Mouse (Mus musculus): ENCODE results near the gene Phb. TPM values are rescaled to one million over a fixed set of nuclear protein-coding genes. Genes with fewer than 3 reads are reported as not detected.

The Phb gene
- total and polyA plus RNA-seq, 2 experiments from 2014 or later = 432 to 446 TPM

GRCm38 (mm10) chr11:95621541-95622130 lies 45.1 kb upstream of the Phb start:
- no peaks in the 10 kb centered on the region for H3K9me3 ChIP-seq (replicated peaks; ENCODE audit: control insufficient read depth, low read length)
- peaks cover 19% of the 10 kb centered on the region; the same call in 1 of the 2 replicates for H3K27me3 ChIP-seq (ENCODE audit: control insufficient read depth, insufficient read depth, low read length)
- H3K4me2 ChIP-seq (ENCODE audit: low read depth, low read length) = no peak overlapping the region
- ATAC-seq (ENCODE audit: insufficient read depth, low read depth) (no peak), DNase-seq (ENCODE audit: low spot score) (no peak)
- no peaks in the 10 kb centered on the region for H3K36me3 ChIP-seq (replicated peaks; ENCODE audit: control insufficient read depth, insufficient read depth, low read length)
- H3K4me3 ChIP-seq (ENCODE audit: low read depth, low read length) = no peak overlapping the region
- no peak for TF ChIP-seq EP300 (IDR thresholded peaks at IDR 0.05; ENCODE audit: low read depth)
- no peak for TF ChIP-seq CTCF (IDR thresholded peaks at IDR 0.05; ENCODE audit: low read depth)
- 54% methylated on average over 9 of the region's 9 CpGs for WGBS
- H3K4me1 ChIP-seq (ENCODE audit: control insufficient read depth, insufficient read depth) = no peaks in the 10 kb centered on the region
- H3K27ac ChIP-seq (ENCODE audit: low read depth) = no peak overlapping the region
- H3K9ac ChIP-seq (replicated peaks; ENCODE audit: low read depth, low read length) = no peak overlapping the region

GRCm38 (mm10) chr11:95622426-95622825 lies 44.3 kb upstream of the Phb start:
- Histone ChIP-seq H3K9me3 (replicated peaks; ENCODE audit: control insufficient read depth, low read length) (no peaks in the 10 kb centered on the region), H3K4me2 (ENCODE audit: low read depth, low read length) (no peak overlapping the region), H3K27ac (ENCODE audit: low read depth) (no peak overlapping the region), H3K36me3 (replicated peaks; ENCODE audit: control insufficient read depth, insufficient read depth, low read length) (no peaks in the 10 kb centered on the region), H3K9ac (replicated peaks; ENCODE audit: low read depth, low read length) (no peak overlapping the region), H3K27me3 (ENCODE audit: control insufficient read depth, insufficient read depth, low read length) (peaks cover 19% of the 10 kb centered on the region; the same call in 1 of the 2 replicates), H3K4me3 (ENCODE audit: low read depth, low read length) (no peak overlapping the region), H3K4me1 (ENCODE audit: control insufficient read depth, insufficient read depth) (no peaks in the 10 kb centered on the region)
- DNase-seq (ENCODE audit: low spot score) = no peak
- TF ChIP-seq CTCF (IDR thresholded peaks at IDR 0.05; ENCODE audit: low read depth) (no peak), EP300 (IDR thresholded peaks at IDR 0.05; ENCODE audit: low read depth) (no peak)
- whole genome bisulfite sequencing = 39% methylated on average over 8 of the region's 8 CpGs
- no peak for ATAC-seq (ENCODE audit: insufficient read depth, low read depth)

- Histone ChIP-seq H3K36me3 (replicated peaks; ENCODE audit: control insufficient read depth, insufficient read depth, low read length) (no peaks in the 10 kb centered on the region), H3K27ac (ENCODE audit: low read depth) (no peak overlapping the region), H3K4me2 (ENCODE audit: low read depth, low read length) (no peak overlapping the region), H3K4me1 (ENCODE audit: control insufficient read depth, insufficient read depth) (no peaks in the 10 kb centered on the region), H3K27me3 (ENCODE audit: control insufficient read depth, insufficient read depth, low read length) (peaks cover 25% of the 10 kb centered on the region; the same call in 1 of the 2 replicates), H3K4me3 (ENCODE audit: low read depth, low read length) (no peak overlapping the region), H3K9me3 (replicated peaks; ENCODE audit: control insufficient read depth, low read length) (no peaks in the 10 kb centered on the region), H3K9ac (replicated peaks; ENCODE audit: low read depth, low read length) (no peak overlapping the region)
- 77% methylated on average over 6 of the region's 6 CpGs for WGBS
- ATAC-seq (ENCODE audit: insufficient read depth, low read depth) (no peak), DNase-seq (ENCODE audit: low spot score) (no peak)
- TF ChIP-seq EP300 (IDR thresholded peaks at IDR 0.05; ENCODE audit: low read depth) (no peak), CTCF (IDR thresholded peaks at IDR 0.05; ENCODE audit: low read depth) (no peak)
Observed at GRCm38 (mm10) chr11:95630558-95630957, 36.2 kb upstream of the Phb start.

GRCm38 (mm10) chr11:95631301-95631700 lies 35.5 kb upstream of the Phb start:
- Histone ChIP-seq H3K36me3 (replicated peaks; ENCODE audit: control insufficient read depth, insufficient read depth, low read length) (no peaks in the 10 kb centered on the region), H3K9me3 (replicated peaks; ENCODE audit: control insufficient read depth, low read length) (no peaks in the 10 kb centered on the region), H3K4me3 (ENCODE audit: low read depth, low read length) (no peak overlapping the region), H3K27ac (ENCODE audit: low read depth) (no peak overlapping the region), H3K4me2 (ENCODE audit: low read depth, low read length) (no peak overlapping the region), H3K4me1 (ENCODE audit: control insufficient read depth, insufficient read depth) (no peaks in the 10 kb centered on the region), H3K9ac (replicated peaks; ENCODE audit: low read depth, low read length) (no peak overlapping the region), H3K27me3 (ENCODE audit: control insufficient read depth, insufficient read depth, low read length) (peaks cover 25% of the 10 kb centered on the region; the same call in 1 of the 2 replicates)
- 65% methylated on average over 3 of the region's 4 CpGs for WGBS
- DNase-seq (ENCODE audit: low spot score) (no peak), ATAC-seq (ENCODE audit: insufficient read depth, low read depth) (no peak)
- TF ChIP-seq EP300 (IDR thresholded peaks at IDR 0.05; ENCODE audit: low read depth) = no peak
- no peak for TF ChIP-seq CTCF (IDR thresholded peaks at IDR 0.05; ENCODE audit: low read depth)

GRCm38 (mm10) chr11:95632474-95632873 lies 34.3 kb upstream of the Phb start:
- Histone ChIP-seq H3K9me3 (replicated peaks; ENCODE audit: control insufficient read depth, low read length) (no peaks in the 10 kb centered on the region), H3K9ac (replicated peaks; ENCODE audit: low read depth, low read length) (no peak overlapping the region), H3K27me3 (ENCODE audit: control insufficient read depth, insufficient read depth, low read length) (peaks cover 24% of the 10 kb centered on the region; the same call in 1 of the 2 replicates), H3K4me1 (ENCODE audit: control insufficient read depth, insufficient read depth) (no peaks in the 10 kb centered on the region), H3K4me2 (ENCODE audit: low read depth, low read length) (no peak overlapping the region), H3K36me3 (replicated peaks; ENCODE audit: control insufficient read depth, insufficient read depth, low read length) (no peaks in the 10 kb centered on the region), H3K4me3 (ENCODE audit: low read depth, low read length) (no peak overlapping the region), H3K27ac (ENCODE audit: low read depth) (no peak overlapping the region)
- WGBS = 60% methylated on average over 6 of the region's 6 CpGs
- peak; percentile 38; the same call in 1 of the 2 replicates for ATAC-seq (ENCODE audit: insufficient read depth, low read depth)
- no peak for DNase-seq (ENCODE audit: low spot score)
- TF ChIP-seq EP300 (IDR thresholded peaks at IDR 0.05; ENCODE audit: low read depth) (no peak), CTCF (IDR thresholded peaks at IDR 0.05; ENCODE audit: low read depth) (no peak)

- no peak for DNase-seq (ENCODE audit: low spot score)
Observed at GRCm38 (mm10) chr11:95633512-95634000, 33.2 kb upstream of the Phb start.

More at GRCm38 (mm10) chr11:95633512-95634000, 33.2 kb upstream of the Phb start:
- Histone ChIP-seq H3K27ac (ENCODE audit: low read depth) (no peak overlapping the region), H3K9me3 (replicated peaks; ENCODE audit: control insufficient read depth, low read length) (no peaks in the 10 kb centered on the region), H3K9ac (replicated peaks; ENCODE audit: low read depth, low read length) (no peak overlapping the region), H3K4me1 (ENCODE audit: control insufficient read depth, insufficient read depth) (no peaks in the 10 kb centered on the region), H3K27me3 (ENCODE audit: control insufficient read depth, insufficient read depth, low read length) (peaks cover 14% of the 10 kb centered on the region; the same call in 1 of the 2 replicates), H3K4me3 (ENCODE audit: low read depth, low read length) (no peak overlapping the region), H3K36me3 (replicated peaks; ENCODE audit: control insufficient read depth, insufficient read depth, low read length) (no peaks in the 10 kb centered on the region), H3K4me2 (ENCODE audit: low read depth, low read length) (no peak overlapping the region)
- 86% methylated on average over 2 of the region's 2 CpGs for WGBS
- no peak for ATAC-seq (ENCODE audit: insufficient read depth, low read depth)
- TF ChIP-seq CTCF (IDR thresholded peaks at IDR 0.05; ENCODE audit: low read depth) = no peak
- no peak for TF ChIP-seq EP300 (IDR thresholded peaks at IDR 0.05; ENCODE audit: low read depth)
